Mouse (Mus musculus): ENCODE results near the gene Amigo3.

- TF ChIP-seq EP300 (IDR thresholded peaks at IDR 0.05; ENCODE audit: low read depth): no peak
- no peak for TF ChIP-seq CTCF (IDR thresholded peaks at IDR 0.05; ENCODE audit: low read depth)
Measured at GRCm38 (mm10) chr9:108090611-108091120, 37.7 kb downstream of the Amigo3 start.
